Mouse (Mus musculus) thymus, adult 2 months (tissue): ENCODE data around the gene Prr29.

Experiments
- CTCF ChIP-seq: fragments of 200-500 bp; IDR thresholded peaks from 2 replicates; pipeline ENCODE4 v1.5.1; 2012; ENCODE audit warnings: mild to moderate bottlenecking, control low read depth, low read length, moderate library complexity, borderline replicate concordance; ENCODE audit not compliant: control insufficient read depth, poor library complexity, insufficient read depth; ENCODE audit errors: extremely low read depth
- POLR2A ChIP-seq: fragments of 200-500 bp; IDR thresholded peaks from 2 replicates; pipeline ENCODE4 v1.6.1; 2012; ENCODE audit warnings: mild to moderate bottlenecking, low read length, control low read depth, moderate library complexity; ENCODE audit not compliant: control insufficient read depth, poor library complexity, insufficient read depth; ENCODE audit errors: extremely low read depth

DNA sequence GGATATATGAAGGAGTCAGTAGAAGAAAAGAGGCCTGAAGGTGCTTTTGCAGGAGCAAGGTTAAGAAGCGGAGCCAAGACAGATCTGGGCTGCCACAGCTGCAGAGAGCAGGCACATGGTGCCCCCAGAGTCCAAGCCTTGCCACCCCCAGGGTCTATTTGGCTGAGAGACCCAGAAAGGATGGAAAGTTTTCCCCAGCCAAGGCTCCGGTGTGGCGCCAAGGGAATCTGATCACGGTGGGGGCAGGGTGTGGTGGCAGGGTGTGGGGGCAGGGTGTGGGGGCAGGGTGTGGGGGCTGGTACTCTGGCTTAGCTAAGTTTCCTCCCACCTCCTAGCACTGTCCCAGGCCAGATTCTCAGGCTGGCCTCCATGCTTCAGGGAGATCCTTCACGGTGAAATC, 36.8 kb upstream of the Prr29 start:
- TF ChIP-seq CTCF (no peak), POLR2A (no peak)
